Mouse (Mus musculus): Measurements from ENCODE around the gene Ptbp3. TPM values are rescaled to one million over a fixed set of nuclear protein-coding genes. Genes with fewer than 3 reads are reported as not detected.

The Ptbp3 gene
- total and polyA plus RNA-seq, 2 experiments: 24.1 to 52.6 TPM

DNA sequence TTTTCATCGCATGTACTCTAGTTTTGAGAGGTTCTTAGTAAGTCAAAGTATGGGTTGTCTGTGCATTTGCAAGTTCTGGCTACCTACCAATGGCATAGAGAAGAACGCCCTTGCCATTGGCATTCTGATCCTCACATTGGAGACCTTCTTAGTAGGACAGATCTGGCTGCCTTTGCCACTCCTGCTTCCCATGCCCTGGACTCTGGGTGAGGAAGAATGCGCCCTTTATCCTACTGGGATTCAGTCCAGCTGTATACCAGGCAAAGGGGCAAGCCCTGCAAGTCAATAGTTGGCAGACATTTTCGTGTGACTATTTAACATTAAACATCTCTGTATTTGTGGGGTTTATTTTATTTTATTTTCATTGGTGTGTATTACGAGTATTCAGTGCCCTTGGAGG, 35.9 kb upstream of the Ptbp3 start:
- Histone ChIP-seq H3K4me1 (ENCODE audit: control insufficient read depth, insufficient read depth, low read length) (peaks cover 13% of the 10 kb centered on the region; the same call in 1 of the 2 replicates), H3K27me3 (ENCODE audit: control insufficient read depth, insufficient read depth, low read length) (no peaks in the 10 kb centered on the region), H3K27ac (replicated peaks; ENCODE audit: insufficient read depth, low read depth, low read length) (no peak overlapping the region; the same call in 1 of the 2 replicates), H3K79me2 (ENCODE audit: control insufficient read depth, insufficient read depth, low read length) (peaks cover 23% of the 10 kb centered on the region), H3K4me3 (ENCODE audit: insufficient read depth, low read depth, low read length) (0 out of 2 replicates have a peak overlapping the region, but pooled peaks have one; percentile 29), H3K9ac (ENCODE audit: low read depth, low read length) (no peak overlapping the region), H3K36me3 (ENCODE audit: control insufficient read depth, insufficient read depth, low read length) (peaks cover 7% of the 10 kb centered on the region)
- no peak for TF ChIP-seq POLR2A (IDR thresholded peaks at IDR 0.05; ENCODE audit: extremely low read depth, insufficient read depth, low read length)
- TF ChIP-seq CTCF (IDR thresholded peaks at IDR 0.05; ENCODE audit: low read depth, low read length): no peak
- 31% methylated on average over 5 of the region's 5 CpGs for WGBS
- peak; percentile 94 for DNase-seq (ENCODE audit: extremely low read depth, low read depth, low spot score)

DNA sequence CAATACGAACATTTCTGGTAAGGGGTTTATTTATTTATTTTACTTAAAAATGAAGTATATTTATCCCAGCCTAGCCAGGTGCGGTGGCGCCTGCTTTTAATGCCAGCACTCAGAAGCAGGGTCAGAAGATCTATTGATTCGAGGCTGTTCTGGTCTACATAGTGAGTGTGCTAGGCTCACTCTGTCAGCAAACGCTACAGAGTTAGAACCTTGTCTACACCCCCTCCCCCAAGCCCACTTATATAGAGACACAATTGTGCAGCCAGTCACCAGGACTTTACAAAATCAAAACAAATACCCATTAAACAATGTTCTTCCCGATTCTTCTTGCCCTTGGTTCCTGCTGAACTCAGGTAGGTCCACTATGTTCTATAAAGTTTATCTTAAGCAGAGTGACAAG, 33.0 kb upstream of the Ptbp3 start:
- 9% methylated on average over 6 of the region's 6 CpGs for WGBS
- H3K4me1 ChIP-seq (ENCODE audit: control insufficient read depth, insufficient read depth, low read length): peaks cover 10% of the 10 kb centered on the region; the same call in 1 of the 2 replicates
- H3K9ac ChIP-seq (ENCODE audit: low read depth, low read length): peak overlapping the region; percentile 61; the same call in 1 of the 2 replicates
- peaks cover 4% of the 10 kb centered on the region; the same call in 1 of the 2 replicates for H3K36me3 ChIP-seq (ENCODE audit: control insufficient read depth, insufficient read depth, low read length)
- H3K27ac ChIP-seq (replicated peaks; ENCODE audit: insufficient read depth, low read depth, low read length): peak overlapping the region; percentile 83
- H3K79me2 ChIP-seq (ENCODE audit: control insufficient read depth, insufficient read depth, low read length): peaks cover 12% of the 10 kb centered on the region
- no peak for DNase-seq (ENCODE audit: extremely low read depth, low read depth, low spot score)
- H3K4me3 ChIP-seq (ENCODE audit: insufficient read depth, low read depth, low read length): peak overlapping the region; percentile 57
- TF ChIP-seq CTCF (IDR thresholded peaks at IDR 0.05; ENCODE audit: low read depth, low read length): no peak
- TF ChIP-seq POLR2A (IDR thresholded peaks at IDR 0.05; ENCODE audit: extremely low read depth, insufficient read depth, low read length): no peak
- H3K27me3 ChIP-seq (ENCODE audit: control insufficient read depth, insufficient read depth, low read length): no peaks in the 10 kb centered on the region

GRCm38 (mm10) chr4:59581314-59582185, 32.4 kb upstream of the Ptbp3 start, which contains the start of gene Hsdl2:
Hsdl2 (plus strand) TSS chr4:59581563.
- Histone ChIP-seq H3K27me3 (ENCODE audit: control insufficient read depth, insufficient read depth, low read length) (no peaks in the 10 kb centered on the region), H3K36me3 (ENCODE audit: control insufficient read depth, insufficient read depth, low read length) (0 out of 2 replicates have a peak, but pooled peaks cover 2% of the 10 kb centered on the region)
- under 1% methylated on average over 61 of the region's 61 CpGs for whole genome bisulfite sequencing

DNA sequence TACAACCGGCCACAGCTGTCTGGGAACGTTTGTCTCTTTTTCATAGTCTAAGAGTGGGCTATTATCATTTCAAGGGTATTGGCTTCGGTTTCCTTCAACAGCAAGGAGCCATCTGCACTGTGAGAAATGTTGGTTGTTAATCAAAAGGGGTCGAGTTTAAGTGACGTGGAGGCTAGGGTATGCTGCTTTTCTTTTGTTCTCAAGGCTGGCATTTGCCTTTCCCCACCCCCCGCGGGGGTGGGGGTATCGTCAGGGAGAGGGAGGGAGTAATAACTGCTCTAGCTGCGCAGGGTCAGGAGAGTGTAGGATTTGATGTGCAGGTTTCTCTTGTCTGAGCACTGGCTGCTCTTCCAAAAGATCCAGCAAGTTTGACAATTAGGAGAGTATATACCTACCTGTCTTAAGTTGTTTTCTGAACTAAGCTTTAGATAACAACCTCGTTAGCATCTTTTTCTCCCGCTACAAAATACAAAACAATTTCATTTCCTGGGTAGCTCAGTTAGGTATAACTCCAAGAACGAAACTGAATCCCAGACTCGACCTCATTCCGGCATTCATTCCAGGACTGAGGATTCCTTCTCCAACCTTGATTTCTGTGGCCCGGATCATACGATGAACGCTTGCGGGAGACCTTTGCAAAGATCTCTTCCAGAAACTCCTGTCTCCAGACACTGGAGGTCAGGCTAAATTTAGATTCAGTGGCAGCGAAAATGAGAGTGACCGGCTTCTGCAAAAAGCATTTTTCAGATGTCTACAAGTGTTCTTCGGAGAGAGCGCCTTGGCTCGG, 31.5 kb upstream of the Ptbp3 start:
- peak; percentile 38 for DNase-seq (ENCODE audit: extremely low read depth, low read depth, low spot score)
- under 1% methylated on average over 23 of the region's 23 CpGs for WGBS
- H3K36me3 ChIP-seq (ENCODE audit: control insufficient read depth, insufficient read depth, low read length): no peaks in the 10 kb centered on the region
- H3K27ac ChIP-seq (replicated peaks; ENCODE audit: insufficient read depth, low read depth, low read length): peak overlapping the region; percentile 80
- H3K79me2 ChIP-seq (ENCODE audit: control insufficient read depth, insufficient read depth, low read length): peaks cover under 1% of the 10 kb centered on the region; the same call in 1 of the 2 replicates
- no peaks in the 10 kb centered on the region for H3K27me3 ChIP-seq (ENCODE audit: control insufficient read depth, insufficient read depth, low read length)
- H3K9ac ChIP-seq (ENCODE audit: low read depth, low read length): peak overlapping the region; percentile 82
- TF ChIP-seq POLR2A (IDR thresholded peaks at IDR 0.05; ENCODE audit: extremely low read depth, insufficient read depth, low read length) (no peak), CTCF (IDR thresholded peaks at IDR 0.05; ENCODE audit: low read depth, low read length) (no peak)
- peaks cover 5% of the 10 kb centered on the region; the same call in 1 of the 2 replicates for H3K4me1 ChIP-seq (ENCODE audit: control insufficient read depth, insufficient read depth, low read length)
- H3K4me3 ChIP-seq (ENCODE audit: insufficient read depth, low read depth, low read length): peak overlapping the region; percentile 87

More at GRCm38 (mm10) chr4:59581314-59582185, 32.4 kb upstream of the Ptbp3 start, which contains the start of gene Hsdl2:
- Histone ChIP-seq H3K4me3 (ENCODE audit: insufficient read depth, low read depth, low read length) (peak within 1 kb of the TSS; percentile 87), H3K79me2 (ENCODE audit: control insufficient read depth, insufficient read depth, low read length) (peaks cover 5% of the 10 kb centered on the region; the same call in 1 of the 2 replicates), H3K4me1 (ENCODE audit: control insufficient read depth, insufficient read depth, low read length) (peaks cover 7% of the 10 kb centered on the region; the same call in 1 of the 2 replicates), H3K9ac (ENCODE audit: low read depth, low read length) (peak within 1 kb of the TSS; percentile 82), H3K27ac (replicated peaks; ENCODE audit: insufficient read depth, low read depth, low read length) (peak within 1 kb of the TSS; percentile 83)
- TF ChIP-seq POLR2A (IDR thresholded peaks at IDR 0.05; ENCODE audit: extremely low read depth, insufficient read depth, low read length): 0 out of 2 replicates have a peak, but pooled peaks have one; percentile 59
- TF ChIP-seq CTCF (IDR thresholded peaks at IDR 0.05; ENCODE audit: low read depth, low read length): no peak
- DNase-seq (ENCODE audit: extremely low read depth, low read depth, low spot score): peak; percentile 96

DNA sequence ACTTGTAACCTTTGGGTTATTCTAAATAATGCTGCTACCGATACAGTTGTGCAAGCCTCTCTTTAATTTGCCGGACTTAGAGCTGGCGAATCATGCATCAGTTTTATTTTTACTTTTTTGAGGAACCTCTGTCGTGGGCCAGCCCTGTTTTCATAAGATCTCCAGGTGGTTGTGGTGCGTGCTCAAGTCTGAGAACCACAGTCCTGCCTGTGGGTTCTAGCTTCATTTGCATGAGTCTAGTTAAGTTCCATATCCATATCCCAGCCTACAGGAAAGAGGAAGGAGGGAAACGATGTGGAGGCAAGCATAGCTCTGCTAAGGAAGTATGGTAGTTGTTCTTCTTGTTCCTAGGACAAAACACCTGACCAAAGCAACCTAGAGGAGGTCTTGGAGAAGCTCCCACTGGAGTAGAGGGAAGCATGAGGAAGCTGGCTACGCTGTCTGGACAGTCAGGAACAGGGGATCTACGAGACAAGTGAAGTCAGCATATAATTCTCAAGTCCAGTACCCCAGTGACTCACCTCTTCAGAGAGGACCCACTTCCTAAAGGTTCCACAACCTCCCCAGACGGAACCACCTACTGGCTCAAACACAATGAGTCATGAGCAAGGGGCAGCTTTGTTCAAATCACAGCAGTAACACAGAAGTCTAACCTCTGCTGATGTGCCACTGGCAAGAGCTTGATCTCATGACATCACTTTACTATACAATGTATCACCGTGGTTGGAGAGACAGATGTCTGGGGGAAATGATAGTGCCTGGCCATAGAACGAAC, 26.2 kb upstream of the Ptbp3 start:
- H3K4me1 ChIP-seq (ENCODE audit: control insufficient read depth, insufficient read depth, low read length): peaks cover under 1% of the 10 kb centered on the region; the same call in 1 of the 2 replicates
- TF ChIP-seq POLR2A (IDR thresholded peaks at IDR 0.05; ENCODE audit: extremely low read depth, insufficient read depth, low read length) (no peak), CTCF (IDR thresholded peaks at IDR 0.05; ENCODE audit: low read depth, low read length) (no peak)
- no peak overlapping the region for H3K4me3 ChIP-seq (ENCODE audit: insufficient read depth, low read depth, low read length)
- no peak overlapping the region for H3K27ac ChIP-seq (replicated peaks; ENCODE audit: insufficient read depth, low read depth, low read length)
- no peaks in the 10 kb centered on the region for H3K79me2 ChIP-seq (ENCODE audit: control insufficient read depth, insufficient read depth, low read length)
- no peak for DNase-seq (ENCODE audit: extremely low read depth, low read depth, low spot score)
- H3K27me3 ChIP-seq (ENCODE audit: control insufficient read depth, insufficient read depth, low read length): no peaks in the 10 kb centered on the region
- 84% methylated on average over 11 of the region's 11 CpGs for WGBS
- H3K36me3 ChIP-seq (ENCODE audit: control insufficient read depth, insufficient read depth, low read length): no peaks in the 10 kb centered on the region
- no peak overlapping the region for H3K9ac ChIP-seq (ENCODE audit: low read depth, low read length)
